Mouse (Mus musculus) cerebellum, postnatal 10 days (tissue): ENCODE data around the gene Olfr1161.
"Not testable (repeated sequence)": the region's sequence is repeated elsewhere in the genome, so short reads cannot be mapped to it uniquely, and the experiment has no call there.

Source experiments
- DNase-seq, 2 experiments: peaks; one replicate each; pipeline ENCODE4 v3.0.0; 2021; ENCODE audit warnings: mixed read lengths in 2 of 2

The Olfr1161 gene

DNA sequence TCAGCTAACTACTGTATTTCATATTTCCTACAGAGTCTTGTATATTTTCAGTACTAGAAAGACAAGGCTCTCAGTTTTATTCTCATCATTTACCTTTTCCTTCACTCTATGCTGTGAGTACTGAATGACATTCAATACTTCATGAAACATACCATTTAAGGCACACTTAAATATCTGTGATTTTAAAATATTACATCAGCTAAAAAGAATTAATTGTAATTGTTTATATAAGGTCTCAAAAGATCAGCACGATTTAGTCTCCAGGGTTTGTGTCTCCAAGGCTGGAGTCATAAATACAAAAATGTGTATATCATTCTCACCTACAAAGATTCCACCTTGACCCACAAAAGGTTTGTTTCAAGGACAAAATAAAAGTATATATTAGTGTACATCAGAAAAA, at the start of gene Olfr1161:
Olfr1161 (plus strand) TSS at position 301 of the 400 bp plus-strand sequence.
- DNase-seq = not testable (repeated sequence)

DNA sequence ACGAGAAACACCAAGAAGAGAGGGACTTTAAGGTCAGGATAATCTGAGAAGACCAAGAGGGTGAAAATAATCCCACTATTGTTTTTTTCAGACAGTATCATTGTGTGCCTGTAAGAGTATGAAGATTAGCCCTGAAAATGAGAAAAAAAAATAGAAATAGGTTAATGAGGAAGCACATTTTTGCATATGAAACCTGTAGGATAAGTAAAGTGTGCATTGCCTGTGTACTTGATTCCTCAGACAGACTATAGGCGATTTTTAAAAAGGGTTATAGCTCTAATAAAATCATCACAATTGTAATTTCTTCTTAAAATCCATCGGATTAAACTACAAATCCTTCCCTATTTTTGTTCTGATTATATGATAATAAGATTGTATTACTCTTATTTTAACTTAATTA, 48.0 kb upstream of the Olfr1161 start, which contains the start of gene Olfr74:
Olfr74 (minus strand) TSS at position 101 of the 400 bp plus-strand sequence.
- DNase-seq = no peak

DNA sequence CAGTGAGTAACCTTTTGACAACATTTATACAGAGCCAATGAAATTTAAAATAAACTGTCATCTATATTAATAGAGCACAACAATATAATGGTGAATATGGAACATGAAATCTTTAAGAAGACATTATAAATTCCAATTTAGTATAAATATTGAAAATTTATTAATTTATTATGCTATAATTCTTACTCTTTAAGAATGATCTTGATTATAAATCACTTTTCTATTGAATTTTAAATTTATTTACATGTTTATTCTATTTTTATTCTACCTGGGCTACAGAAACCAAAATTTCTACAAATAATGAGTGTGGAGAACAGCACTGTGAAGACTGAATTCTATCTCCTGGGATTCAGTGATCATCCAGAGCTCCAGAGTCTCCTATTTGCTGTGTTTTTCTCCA, 32.8 kb upstream of the Olfr1161 start, which contains the start of gene Olfr1158:
Olfr1158 (plus strand) TSS at position 301 of the 400 bp plus-strand sequence.
- no peak for DNase-seq

DNA sequence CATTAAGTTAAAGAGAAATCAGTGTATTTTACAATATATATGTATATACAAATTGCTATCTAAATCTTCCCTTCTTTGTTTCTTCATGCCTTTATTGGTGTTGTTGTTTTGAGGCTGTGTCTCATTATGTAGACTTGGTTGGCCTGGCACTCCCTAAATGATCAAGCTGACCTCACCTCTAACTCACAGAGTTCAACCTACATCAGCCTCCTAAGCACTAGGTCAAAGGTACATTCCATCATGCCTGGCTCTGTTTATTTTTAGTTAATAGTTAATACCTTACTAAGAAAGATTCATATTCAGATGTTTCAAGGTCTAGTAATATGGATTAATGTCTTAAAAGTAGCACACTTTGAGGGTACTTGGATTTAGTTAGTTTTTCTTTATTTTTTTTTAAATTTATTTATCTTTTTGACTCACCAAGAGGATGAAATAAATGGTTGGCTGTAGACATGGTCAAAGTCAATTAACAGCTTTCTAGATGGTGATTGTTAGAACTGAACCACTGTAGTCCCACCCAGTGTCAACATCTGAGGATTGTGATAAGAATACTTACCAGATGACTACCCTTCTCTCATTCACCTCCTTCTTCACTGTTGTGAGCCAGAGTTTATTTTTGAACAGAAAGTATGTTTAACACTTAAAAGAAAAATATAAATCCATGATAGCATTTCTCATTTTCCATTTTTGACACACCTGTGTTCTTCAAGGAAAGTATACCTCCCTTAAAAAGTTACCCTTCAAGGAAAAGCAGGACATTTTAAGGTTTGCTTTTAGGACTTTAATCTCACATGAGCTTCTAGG, 14.9 kb upstream of the Olfr1161 start, which contains the start of gene Olfr1160:
Olfr1160 (minus strand) TSS at position 754 of the 804 bp plus-strand sequence.
- DNase-seq = no peak

DNA sequence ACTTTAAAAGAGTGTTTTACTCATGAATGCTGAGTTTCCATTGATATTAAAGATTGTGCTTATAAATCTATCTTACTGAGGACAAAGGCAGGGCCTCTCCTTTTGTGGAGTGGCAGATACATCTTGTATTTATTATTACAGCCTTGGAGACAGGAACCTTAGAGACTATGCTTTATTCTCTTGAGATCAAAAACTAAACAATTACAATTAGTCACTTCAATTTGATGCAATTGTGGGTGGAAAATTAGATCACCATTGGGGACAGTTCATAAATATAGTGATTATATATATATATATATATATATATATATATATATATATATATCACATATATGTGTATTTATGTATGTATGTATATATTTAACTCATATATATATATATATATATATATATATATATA, 15.0 kb downstream of the Olfr1161 start, which contains the start of gene Olfr73:
Olfr73 (minus strand) TSS at position 101 of the 400 bp plus-strand sequence.
- no peak for DNase-seq

DNA sequence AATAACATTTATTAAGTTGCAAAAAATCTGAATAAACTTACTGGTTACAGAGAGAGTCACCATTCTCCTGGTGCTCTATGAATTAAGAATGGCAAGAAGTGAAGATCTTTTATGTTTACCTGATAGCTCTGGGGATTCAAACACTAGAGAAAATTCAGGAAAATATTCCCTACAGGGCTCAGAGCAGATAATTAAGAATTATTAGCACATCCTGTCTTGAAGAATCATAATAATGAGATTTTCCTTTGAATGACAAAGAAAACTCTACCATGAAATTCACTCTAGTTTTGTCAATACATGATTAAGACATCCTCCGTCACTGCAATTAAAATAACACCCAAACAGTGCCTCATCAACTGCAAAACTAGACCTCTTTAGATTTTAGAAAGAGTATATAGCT, 28.5 kb downstream of the Olfr1161 start, which contains the start of gene Olfr1162:
Olfr1162 (minus strand) TSS at position 101 of the 400 bp plus-strand sequence.
- DNase-seq = no peak

DNA sequence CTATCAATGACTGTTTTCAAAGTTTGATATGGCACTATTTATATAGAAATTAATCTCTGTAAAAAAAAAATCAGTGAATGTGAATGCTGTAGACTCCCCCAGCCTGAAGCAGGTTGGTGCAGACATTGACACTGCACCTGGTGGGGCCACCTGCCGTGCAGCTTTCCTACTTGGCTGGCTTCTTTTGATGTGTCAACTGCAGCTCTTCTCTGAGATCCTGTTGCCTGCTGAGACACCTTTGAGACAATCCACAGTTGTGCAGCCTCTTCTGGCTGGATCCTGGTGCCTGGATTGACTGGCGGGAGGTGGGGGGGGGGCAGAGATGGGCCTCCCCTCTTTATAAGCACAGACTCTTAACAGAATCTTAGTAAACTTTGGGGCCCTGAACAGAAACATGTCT, 41.0 kb downstream of the Olfr1161 start:
- no peak for DNase-seq

DNA sequence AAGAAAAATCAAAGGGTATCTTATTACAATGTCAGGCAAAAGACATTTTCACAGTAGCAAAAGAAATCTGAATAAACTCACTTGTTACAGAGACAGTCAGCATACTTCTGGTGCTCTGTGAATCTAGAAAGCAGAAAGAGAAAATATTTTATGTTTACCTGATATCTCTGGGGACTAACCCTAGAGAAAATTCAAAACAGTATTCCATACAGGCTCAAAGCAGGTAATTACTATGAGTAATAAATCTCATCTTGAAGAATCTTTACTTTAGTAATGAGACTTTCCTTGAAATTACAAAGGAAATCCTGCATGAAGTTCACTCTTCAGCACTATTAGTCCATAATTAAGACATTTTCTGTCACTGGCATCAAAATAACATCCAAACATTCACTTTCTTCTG, 49.2 kb downstream of the Olfr1161 start, which contains the start of gene Olfr1163:
Olfr1163 (minus strand) TSS at position 101 of the 400 bp plus-strand sequence.
- DNase-seq = no peak
